Mouse (Mus musculus) T-cell, adult 2 months (primary cell): ENCODE data around the gene Senp2.
"Not testable (repeated sequence)": the region's sequence is repeated elsewhere in the genome, so short reads cannot be mapped to it uniquely, and the experiment has no call there.

Experiments used
- DNase-seq: peaks from one replicate; pipeline ENCODE4 v3.0.0; 2022; ENCODE audit warnings: low spot score

Senp2 gene

GRCm38 (mm10) chr16:22009099-22009584, at the start of gene Senp2:
TSS of gene Senp2 (plus strand) at chr16:22009484.
- peak; percentile 100 for DNase-seq

GRCm38 (mm10) chr16:21965576-21965975, 43.7 kb upstream of the Senp2 start:
- DNase-seq: no peak

GRCm38 (mm10) chr16:21969874-21970273, 39.4 kb upstream of the Senp2 start:
- DNase-seq: no peak

- no peak for DNase-seq
Observed at GRCm38 (mm10) chr16:21970536-21970935, 38.7 kb upstream of the Senp2 start.

- no peak for DNase-seq
Observed at GRCm38 (mm10) chr16:21971446-21971845, 37.8 kb upstream of the Senp2 start.

- DNase-seq: no peak
Observed at GRCm38 (mm10) chr16:21976203-21976602, 33.1 kb upstream of the Senp2 start.

GRCm38 (mm10) chr16:21977347-21977746, 31.9 kb upstream of the Senp2 start:
- no peak for DNase-seq

- DNase-seq: no peak
Observed at GRCm38 (mm10) chr16:21983146-21983545, 26.1 kb upstream of the Senp2 start.

- DNase-seq: no peak
Observed at GRCm38 (mm10) chr16:21983581-21983980, 25.7 kb upstream of the Senp2 start.

- DNase-seq: no peak
Observed at GRCm38 (mm10) chr16:21984091-21984490, 25.2 kb upstream of the Senp2 start.

- DNase-seq: no peak
Observed at GRCm38 (mm10) chr16:21986191-21986590, 23.1 kb upstream of the Senp2 start.

GRCm38 (mm10) chr16:21987956-21988355, 21.3 kb upstream of the Senp2 start:
- DNase-seq: no peak

- not testable (repeated sequence) for DNase-seq
Observed at GRCm38 (mm10) chr16:21990893-21991292, 18.4 kb upstream of the Senp2 start.

GRCm38 (mm10) chr16:21991774-21992173, 17.5 kb upstream of the Senp2 start:
- no peak for DNase-seq

GRCm38 (mm10) chr16:21995304-21995703, 14.0 kb upstream of the Senp2 start, which contains the start of gene Liph:
TSS of gene Liph (minus strand) at chr16:21995663.
- peak; percentile 4 for DNase-seq

GRCm38 (mm10) chr16:21996402-21996801, 12.9 kb upstream of the Senp2 start:
- DNase-seq: no peak

GRCm38 (mm10) chr16:21996881-21997641, 12.2 kb upstream of the Senp2 start:
- DNase-seq: no peak

- no peak for DNase-seq
Observed at GRCm38 (mm10) chr16:21998061-21998460, 11.2 kb upstream of the Senp2 start.

GRCm38 (mm10) chr16:21999941-22000690, 9.2 kb upstream of the Senp2 start:
- DNase-seq: no peak

GRCm38 (mm10) chr16:22001172-22001571, 8.1 kb upstream of the Senp2 start:
- no peak for DNase-seq

- DNase-seq: no peak
Observed at GRCm38 (mm10) chr16:22001606-22002005, 7.7 kb upstream of the Senp2 start.

GRCm38 (mm10) chr16:22009596-22009995, 312 bp downstream of the Senp2 start:
- no peak for DNase-seq

GRCm38 (mm10) chr16:22015569-22015968, 6.3 kb downstream of the Senp2 start:
- DNase-seq: no peak
